Mouse (Mus musculus) right cerebral cortex, adult 18-20 months (tissue): Measurements from ENCODE around the gene Ncf4.
A peak's percentile ranks its signal among the peaks of the same experiment; 100 is the strongest.
"Not testable (repeated sequence)": the region's sequence is repeated elsewhere in the genome, so short reads cannot be mapped to it uniquely, and the experiment has no call there.

Source experiments
- DNase-seq: peaks from one replicate; pipeline ENCODE4 v3.0.0; 2022; ENCODE audit warnings: mixed read lengths

The Ncf4 gene

GRCm38 (mm10) chr15:78254751-78255150 lies 10.2 kb downstream of the Ncf4 start:
- DNase-seq, result peak; percentile 42

- DNase-seq, result not testable (repeated sequence)
These were observed 12.1 kb downstream of the Ncf4 start for GRCm38 (mm10) chr15:78256602-78257259.

GRCm38 (mm10) chr15:78257326-78258050 lies 12.9 kb downstream of the Ncf4 start:
- DNase-seq, result peak; percentile 51

GRCm38 (mm10) chr15:78258246-78258865 lies 13.8 kb downstream of the Ncf4 start:
- no peak for DNase-seq

GRCm38 (mm10) chr15:78260668-78261333 lies 16.2 kb downstream of the Ncf4 start:
- no peak for DNase-seq

GRCm38 (mm10) chr15:78263286-78263685 lies 18.7 kb downstream of the Ncf4 start:
- DNase-seq, result no peak

- no peak for DNase-seq
These were observed 22.8 kb downstream of the Ncf4 start for GRCm38 (mm10) chr15:78267441-78267840.

GRCm38 (mm10) chr15:78267865-78268264 lies 23.3 kb downstream of the Ncf4 start:
- DNase-seq, result peak; percentile 48

- no peak for DNase-seq
These were observed 26.6 kb downstream of the Ncf4 start for GRCm38 (mm10) chr15:78271208-78271607.

GRCm38 (mm10) chr15:78278308-78278707 lies 33.7 kb downstream of the Ncf4 start:
- no peak for DNase-seq

GRCm38 (mm10) chr15:78287941-78288340 lies 43.3 kb downstream of the Ncf4 start:
- no peak for DNase-seq

- DNase-seq, result not testable (repeated sequence)
These were observed 45.2 kb downstream of the Ncf4 start for GRCm38 (mm10) chr15:78289775-78290174.

- not testable (repeated sequence) for DNase-seq
These were observed 48.6 kb downstream of the Ncf4 start for GRCm38 (mm10) chr15:78293228-78293627.

GRCm38 (mm10) chr15:78293716-78294115 lies 49.1 kb downstream of the Ncf4 start:
- no peak for DNase-seq

- DNase-seq, result no peak
These were observed 54.0 kb downstream of the Ncf4 start for GRCm38 (mm10) chr15:78298558-78298957.

- no peak for DNase-seq
These were observed 55.0 kb downstream of the Ncf4 start for GRCm38 (mm10) chr15:78299641-78300040.

- DNase-seq, result no peak
These were observed 56.2 kb downstream of the Ncf4 start for GRCm38 (mm10) chr15:78300773-78301172.

GRCm38 (mm10) chr15:78302718-78303117 lies 58.1 kb downstream of the Ncf4 start:
- DNase-seq, result no peak

GRCm38 (mm10) chr15:78303665-78304233 lies 59.1 kb downstream of the Ncf4 start:
- no peak for DNase-seq

GRCm38 (mm10) chr15:78305341-78305933 lies 60.8 kb downstream of the Ncf4 start, which contains the start of gene Csf2rb2:
Gene Csf2rb2 (minus strand): TSS chr15:78305721.
- no peak for DNase-seq

GRCm38 (mm10) chr15:78309865-78310264 lies 65.3 kb downstream of the Ncf4 start:
- DNase-seq, result no peak

- no peak for DNase-seq
These were observed 66.4 kb downstream of the Ncf4 start for GRCm38 (mm10) chr15:78310971-78311370.
